Mouse (Mus musculus) midbrain, embryonic 10.5 days (tissue): ENCODE measurements at regions not wholly inside any gene's neighbourhood (a gene's known extent, or its start where the extent isn't known, plus 50 kb on each side); places are given as distances from the start of the nearest gene placed in this dataset.

Source experiments
- DNase-seq: peaks from one replicate; pipeline ENCODE4 v3.0.0-alpha.2; 2017; ENCODE audit warnings: low spot score
- H3K27ac ChIP-seq: fragments of 300-500 bp; sonication (generic); replicated peaks from 2 replicates; pipeline ENCODE4 v1.5.1; 2016; ENCODE audit warnings: mild to moderate bottlenecking
- H3K27me3 ChIP-seq: fragments of 300-500 bp; sonication (generic); 2 replicates; pipeline ENCODE4 v1.6.1; 2016; ENCODE audit warnings: low read depth, mild to moderate bottlenecking; ENCODE audit not compliant: poor library complexity, severe bottlenecking
- H3K36me3 ChIP-seq: fragments of 300-500 bp; sonication (generic); 2 replicates; pipeline ENCODE4 v1.6.1; 2016; ENCODE audit warnings: mild to moderate bottlenecking, moderate library complexity
- H3K4me1 ChIP-seq: fragments of 300-500 bp; sonication (generic); 2 replicates; pipeline ENCODE4 v1.6.1; 2016
- H3K4me3 ChIP-seq: fragments of 300-500 bp; sonication (generic); 2 replicates; pipeline ENCODE4 v1.5.1; 2016; ENCODE audit warnings: mild to moderate bottlenecking, moderate library complexity
- H3K9me3 ChIP-seq: fragments of 300-500 bp; sonication (generic); replicated peaks from 2 replicates; pipeline ENCODE4 v1.6.1; 2016; ENCODE audit warnings: mild to moderate bottlenecking
- WGBS: fragments of 180-500 bp; shearing (Covaris S2); methylation state at CpG from one replicate; pipeline ENCODE4 v1.1.7; 2016; 5-methylcytosine and 5-hydroxymethylcytosine counted together

GRCm38 (mm10) chr8:35877581-35877980 is 112.0 kb downstream of the Gm19410 start:
- no peaks in the 10 kb centered on the region for H3K36me3 ChIP-seq
- DNase-seq: no peak
- no peak overlapping the region for H3K27ac ChIP-seq
- H3K9me3 ChIP-seq: no peaks in the 10 kb centered on the region
- H3K27me3 ChIP-seq: no peaks in the 10 kb centered on the region
- H3K4me3 ChIP-seq: no peak overlapping the region
- peaks cover 15% of the 10 kb centered on the region for H3K4me1 ChIP-seq
- 88% methylated on average over 2 of the region's 2 CpGs for WGBS

DNA sequence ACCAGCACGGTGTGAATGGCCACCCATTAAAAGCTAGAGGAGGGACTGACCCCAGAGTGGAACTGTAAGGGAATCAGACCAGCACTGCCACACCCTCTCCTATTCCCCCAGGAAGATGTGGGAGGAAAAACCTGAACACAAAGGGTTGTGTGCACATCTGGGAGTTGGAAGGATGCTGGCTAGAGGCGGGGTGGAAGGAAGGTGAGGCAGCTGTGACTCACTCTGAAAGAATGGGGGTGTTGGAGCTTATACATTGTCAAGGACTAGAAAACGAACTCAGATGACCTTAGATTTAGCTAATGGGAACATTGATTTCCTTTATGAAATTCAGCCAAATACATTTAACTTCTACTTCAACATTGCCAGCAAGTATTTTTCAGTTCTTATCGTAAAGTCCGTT is 116.2 kb downstream of the Gm19410 start:
- Histone ChIP-seq H3K4me1 (peaks cover 21% of the 10 kb centered on the region), H3K27ac (no peak overlapping the region), H3K9me3 (no peaks in the 10 kb centered on the region), H3K27me3 (no peaks in the 10 kb centered on the region), H3K36me3 (no peaks in the 10 kb centered on the region), H3K4me3 (no peak overlapping the region)
- 76% methylated on average over 5 of the region's 5 CpGs for WGBS
- DNase-seq: no peak

DNA sequence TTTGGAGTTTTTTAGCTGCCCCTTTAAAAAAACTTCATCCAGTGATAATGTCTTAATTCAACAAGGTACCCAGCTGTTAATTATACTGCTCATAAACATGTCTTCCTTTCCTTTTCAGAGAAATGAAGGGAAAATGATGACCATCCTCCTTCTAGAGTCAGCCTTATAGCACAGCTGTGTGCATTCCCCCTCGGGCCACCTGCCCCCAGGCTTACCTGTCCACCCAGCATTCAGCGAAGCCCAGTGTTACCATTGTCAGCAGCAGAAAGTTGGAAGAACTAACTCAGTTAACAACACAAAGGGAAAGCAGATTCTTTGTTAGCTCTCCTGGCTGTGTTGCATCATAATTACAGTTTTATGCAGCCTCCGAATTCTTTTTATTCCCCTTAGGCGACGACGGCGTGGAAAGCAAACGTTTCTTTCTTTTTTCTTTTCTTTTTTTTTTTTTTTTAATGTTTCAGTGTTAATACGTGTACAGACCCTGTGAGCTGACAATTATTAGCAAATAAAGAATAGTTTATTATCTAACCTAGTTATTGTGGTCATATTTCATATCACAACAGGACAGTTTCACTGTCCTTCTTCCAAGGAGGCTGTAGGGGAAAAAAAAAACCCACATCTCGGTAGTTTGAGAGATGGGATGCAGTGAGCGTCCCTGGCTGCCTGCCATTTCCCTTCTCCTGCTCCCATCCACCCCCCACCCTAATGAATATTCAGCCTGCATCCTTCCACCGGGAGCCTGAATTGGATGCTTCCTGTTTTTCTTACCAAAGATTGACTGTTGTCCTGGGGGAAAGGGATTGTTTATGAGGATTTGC is 117.3 kb downstream of the Gm19410 start:
- 33% methylated on average over 12 of the region's 12 CpGs for WGBS
- Histone ChIP-seq H3K4me3 (no peak overlapping the region), H3K27ac (peak overlapping the region; percentile 42; the same call in 1 of the 2 replicates), H3K4me1 (peaks cover 15% of the 10 kb centered on the region), H3K27me3 (no peaks in the 10 kb centered on the region), H3K36me3 (no peaks in the 10 kb centered on the region), H3K9me3 (no peaks in the 10 kb centered on the region)
- no peak for DNase-seq

GRCm38 (mm10) chr8:35883456-35883780 is 117.8 kb downstream of the Gm19410 start:
- Histone ChIP-seq H3K4me1 (peaks cover 18% of the 10 kb centered on the region), H3K4me3 (no peak overlapping the region), H3K27ac (no peak overlapping the region), H3K9me3 (no peaks in the 10 kb centered on the region), H3K27me3 (no peaks in the 10 kb centered on the region), H3K36me3 (no peaks in the 10 kb centered on the region)
- no peak for DNase-seq
- 69% methylated on average over 1 of the region's 1 CpGs for WGBS

DNA sequence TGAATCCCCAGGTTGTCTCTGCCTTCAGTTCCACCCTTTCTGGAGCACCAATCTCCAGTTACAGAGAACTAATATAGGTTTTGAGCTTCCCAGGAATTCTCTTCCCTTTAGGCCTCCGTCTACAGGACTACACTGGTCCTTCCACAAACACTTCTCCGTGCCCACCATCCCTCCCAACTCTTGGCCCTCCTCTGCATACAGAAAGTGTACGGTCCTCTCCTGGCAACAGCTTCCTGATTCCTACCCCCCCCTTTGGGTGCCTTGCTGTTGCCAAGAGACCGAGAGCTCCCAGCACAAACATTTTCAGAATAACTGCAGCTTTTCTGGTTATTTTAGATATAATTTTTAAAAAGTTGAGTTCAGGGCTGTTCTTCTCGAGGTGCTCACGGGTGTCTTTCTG is 119.0 kb downstream of the Gm19410 start:
- H3K4me3 ChIP-seq: no peak overlapping the region
- H3K4me1 ChIP-seq: peaks cover 26% of the 10 kb centered on the region
- no peak for DNase-seq
- H3K9me3 ChIP-seq: no peaks in the 10 kb centered on the region
- no peak overlapping the region for H3K27ac ChIP-seq
- H3K36me3 ChIP-seq: no peaks in the 10 kb centered on the region
- 79% methylated on average over 6 of the region's 6 CpGs for WGBS
- no peaks in the 10 kb centered on the region for H3K27me3 ChIP-seq

DNA sequence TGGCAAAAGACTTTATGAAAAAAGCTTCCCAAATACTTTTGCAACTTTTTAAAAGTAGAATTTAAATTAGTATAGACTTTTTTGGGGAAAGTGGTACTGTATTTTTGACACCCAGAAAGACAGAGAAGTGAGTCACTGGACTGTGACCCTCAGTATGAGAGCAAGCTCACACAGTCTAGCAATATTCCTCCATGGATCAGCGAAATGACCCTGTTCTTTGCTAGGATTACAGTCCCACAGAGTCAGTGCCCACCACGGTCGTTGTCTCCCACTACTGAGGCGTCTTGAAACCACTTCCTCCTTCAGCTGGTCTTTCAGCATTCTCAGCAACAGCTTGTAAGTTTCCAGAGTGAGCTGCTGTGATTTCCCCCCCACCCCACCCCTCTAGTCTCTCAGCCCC is 124.5 kb downstream of the Gm19410 start:
- Histone ChIP-seq H3K4me3 (no peak overlapping the region), H3K36me3 (no peaks in the 10 kb centered on the region), H3K4me1 (peaks cover 11% of the 10 kb centered on the region), H3K9me3 (no peaks in the 10 kb centered on the region), H3K27me3 (no peaks in the 10 kb centered on the region), H3K27ac (no peak overlapping the region)
- 82% methylated on average over 4 of the region's 4 CpGs for WGBS
- no peak for DNase-seq

- Histone ChIP-seq H3K36me3 (no peaks in the 10 kb centered on the region), H3K27me3 (no peaks in the 10 kb centered on the region), H3K9me3 (no peaks in the 10 kb centered on the region), H3K4me3 (no peak overlapping the region), H3K27ac (no peak overlapping the region), H3K4me1 (peaks cover 11% of the 10 kb centered on the region)
- DNase-seq: no peak
- 88% methylated on average over 6 of the region's 6 CpGs for WGBS
These were observed 126.2 kb downstream of the Gm19410 start for GRCm38 (mm10) chr8:35891769-35892168.

DNA sequence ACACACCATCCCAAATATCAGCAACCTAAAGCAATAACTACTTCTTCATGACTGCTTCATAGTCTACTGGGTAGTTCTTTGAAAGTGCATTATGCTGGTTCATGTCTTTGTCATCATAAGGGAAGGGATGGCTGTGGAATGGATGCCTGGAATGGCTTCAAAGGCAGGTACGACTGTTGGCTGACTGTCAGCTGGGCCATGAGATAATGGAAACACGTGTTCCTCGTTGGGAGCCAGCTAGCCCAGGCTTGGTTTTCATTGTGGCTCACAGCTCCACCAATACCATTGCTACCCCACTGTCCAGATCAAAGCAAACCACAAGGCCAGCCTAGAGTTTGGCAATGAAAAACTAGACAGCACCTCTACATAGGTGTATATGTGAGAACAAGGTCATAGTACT is 132.9 kb downstream of the Gm19410 start:
- Histone ChIP-seq H3K27me3 (no peaks in the 10 kb centered on the region), H3K4me1 (no peaks in the 10 kb centered on the region), H3K9me3 (no peaks in the 10 kb centered on the region), H3K4me3 (no peak overlapping the region), H3K36me3 (no peaks in the 10 kb centered on the region), H3K27ac (no peak overlapping the region)
- no peak for DNase-seq
- 89% methylated on average over 3 of the region's 3 CpGs for WGBS

GRCm38 (mm10) chr8:35901490-35901889 is 135.9 kb downstream of the Gm19410 start:
- no peaks in the 10 kb centered on the region for H3K9me3 ChIP-seq
- no peak overlapping the region for H3K4me3 ChIP-seq
- no peaks in the 10 kb centered on the region for H3K27me3 ChIP-seq
- no peaks in the 10 kb centered on the region for H3K4me1 ChIP-seq
- H3K36me3 ChIP-seq: no peaks in the 10 kb centered on the region
- DNase-seq: no peak
- 96% methylated on average over 7 of the region's 7 CpGs for WGBS
- no peak overlapping the region for H3K27ac ChIP-seq

DNA sequence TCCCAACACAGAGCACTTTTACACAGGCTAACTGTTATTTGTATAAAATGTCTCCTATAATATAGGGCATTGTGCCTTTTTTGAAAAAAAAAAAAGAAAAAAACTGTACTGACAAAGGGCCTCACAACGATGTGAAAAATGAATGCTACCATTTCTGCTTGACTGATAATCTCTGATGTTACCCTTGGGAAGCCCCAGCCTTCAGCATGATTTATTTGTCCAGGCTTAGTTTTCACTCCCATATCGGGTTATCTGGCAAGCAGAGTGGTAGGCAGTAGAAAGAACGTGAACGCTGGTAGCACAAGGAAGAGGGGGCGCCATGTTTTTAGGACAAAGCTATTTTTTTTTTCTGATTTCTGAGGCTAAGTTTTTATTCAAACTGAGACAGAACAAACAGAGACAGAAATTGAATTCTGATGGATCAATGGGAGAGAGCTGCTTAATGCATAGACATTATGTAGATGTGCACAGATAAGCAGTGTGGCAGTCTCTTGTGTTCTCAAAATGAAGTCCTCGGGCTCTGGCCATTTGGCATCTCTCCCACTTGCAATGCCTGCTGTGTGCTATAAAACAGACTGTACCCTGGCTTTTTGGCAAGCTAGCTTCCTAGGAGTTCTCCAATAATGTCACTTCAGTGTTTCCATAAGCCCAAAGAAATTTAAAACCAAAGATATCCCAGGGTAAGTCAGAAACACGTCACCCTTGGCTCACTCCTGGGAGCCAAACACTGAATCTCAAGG is 139.3 kb downstream of the Gm19410 start:
- Histone ChIP-seq H3K27ac (no peak overlapping the region), H3K4me1 (no peaks in the 10 kb centered on the region), H3K9me3 (no peaks in the 10 kb centered on the region), H3K36me3 (no peaks in the 10 kb centered on the region), H3K4me3 (no peak overlapping the region), H3K27me3 (no peaks in the 10 kb centered on the region)
- DNase-seq: no peak
- 82% methylated on average over 7 of the region's 7 CpGs for WGBS

- WGBS: 89% methylated on average over 2 of the region's 2 CpGs
- Histone ChIP-seq H3K27ac (no peak overlapping the region), H3K36me3 (no peaks in the 10 kb centered on the region), H3K9me3 (no peaks in the 10 kb centered on the region), H3K4me3 (no peak overlapping the region), H3K4me1 (no peaks in the 10 kb centered on the region), H3K27me3 (no peaks in the 10 kb centered on the region)
- DNase-seq: no peak
These were observed 142.4 kb downstream of the Gm19410 start for GRCm38 (mm10) chr8:35907998-35908397.

DNA sequence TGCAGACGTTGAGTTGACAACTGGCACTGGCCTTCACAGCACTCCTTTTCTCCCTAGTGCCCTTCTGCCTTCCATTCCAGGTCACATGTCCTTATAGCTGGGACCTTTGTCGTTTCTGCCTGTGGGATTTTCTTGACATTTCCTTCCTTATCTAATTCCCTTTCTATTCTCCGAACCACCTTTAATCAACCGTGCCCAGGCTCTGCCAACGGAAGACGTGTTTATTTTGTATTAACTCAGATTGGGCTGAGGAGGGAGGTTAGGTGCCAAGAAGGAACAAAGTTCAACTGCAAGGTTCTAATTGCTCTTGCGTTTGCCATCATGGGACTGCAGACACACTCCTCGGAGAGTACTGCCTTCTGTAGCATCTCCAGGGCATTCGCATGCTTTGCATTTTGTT is 146.7 kb downstream of the Gm19410 start:
- Histone ChIP-seq H3K27ac (no peak overlapping the region), H3K36me3 (no peaks in the 10 kb centered on the region), H3K27me3 (no peaks in the 10 kb centered on the region), H3K4me3 (no peak overlapping the region), H3K4me1 (no peaks in the 10 kb centered on the region), H3K9me3 (no peaks in the 10 kb centered on the region)
- DNase-seq: no peak
- 80% methylated on average over 9 of the region's 9 CpGs for WGBS

GRCm38 (mm10) chr8:35915878-35916518 is 150.4 kb downstream of the Gm19410 start:
- Histone ChIP-seq H3K36me3 (no peaks in the 10 kb centered on the region), H3K9me3 (no peaks in the 10 kb centered on the region), H3K4me1 (peaks cover 16% of the 10 kb centered on the region), H3K27me3 (no peaks in the 10 kb centered on the region), H3K4me3 (no peak overlapping the region), H3K27ac (no peak overlapping the region)
- no peak for DNase-seq
- 85% methylated on average over 10 of the region's 10 CpGs for WGBS
